Mouse (Mus musculus) hindbrain, embryonic 16.5 days (tissue): ENCODE data around the gene Ifit1bl2. TPM values are rescaled to one million over a fixed set of nuclear protein-coding genes. Genes with fewer than 3 reads are reported as not detected.
"Not testable (repeated sequence)": the region's sequence is repeated elsewhere in the genome, so short reads cannot be mapped to it uniquely, and the experiment has no call there.

Source experiments
- ATAC-seq: fragments of 200-750 bp; cut with Nextera tagmentation; 2 replicates; pipeline ENCODE4 v1.8.0; 2017; ENCODE audit warnings: moderate TSS enrichment, moderate library complexity
- H3K27ac ChIP-seq: fragments of 300-500 bp; sonication (generic); 2 replicates; pipeline ENCODE4 v1.5.1; 2014; ENCODE audit warnings: low read depth, mild to moderate bottlenecking, control low read depth, low read length, moderate library complexity
- H3K27me3 ChIP-seq: fragments of 300-500 bp; sonication (generic); replicated peaks from 2 replicates; pipeline ENCODE4 v1.6.1; 2014; ENCODE audit warnings: low read length; ENCODE audit not compliant: control insufficient read depth, insufficient read depth
- H3K36me3 ChIP-seq: fragments of 300-500 bp; sonication (generic); 2 replicates; pipeline ENCODE4 v1.6.1; 2014; ENCODE audit warnings: mild to moderate bottlenecking, low read length, moderate library complexity, mixed read lengths; ENCODE audit not compliant: control insufficient read depth, insufficient read depth
- H3K4me1 ChIP-seq: fragments of 300-500 bp; sonication (generic); 2 replicates; pipeline ENCODE4 v1.6.1; 2014; ENCODE audit warnings: low read depth, low read length; ENCODE audit not compliant: control insufficient read depth, insufficient read depth
- H3K4me2 ChIP-seq: fragments of 300-500 bp; sonication (generic); 2 replicates; pipeline ENCODE4 v1.6.1; 2014; ENCODE audit warnings: mild to moderate bottlenecking, low read length, control low read depth, moderate library complexity
- H3K4me3 ChIP-seq: fragments of 300-500 bp; sonication (generic); 2 replicates; pipeline ENCODE4 v1.5.1; 2014; ENCODE audit warnings: mild to moderate bottlenecking, low read length, control low read depth, moderate library complexity
- H3K9ac ChIP-seq: fragments of 300-500 bp; sonication (generic); 2 replicates; pipeline ENCODE4 v1.6.1; 2014; ENCODE audit warnings: low read depth, mild to moderate bottlenecking, control low read depth, low read length, moderate library complexity
- H3K9me3 ChIP-seq: fragments of 300-500 bp; sonication (generic); 2 replicates; pipeline ENCODE4 v1.6.1; 2014; ENCODE audit warnings: mild to moderate bottlenecking, low read length, moderate library complexity; ENCODE audit not compliant: control insufficient read depth
- WGBS: fragments of 180-500 bp; shearing (Covaris S2); extraction: QIAGEN DNeasy Blood & Tissue Kit; methylation state at CpG from one replicate; pipeline ENCODE4 v1.1.7; 2014; 5-methylcytosine and 5-hydroxymethylcytosine counted together
- polyA plus RNA-seq: library from polyadenylated mRNA; unstranded; fragments of >200 nt; fragmentation: Nextera tagmentation; extraction: Ambion mirVana; gene quantifications from 2 replicates; pipeline ENCODE4 v1.2.1, GENCODE M21; 2015

The Ifit1bl2 gene
- polyA plus RNA-seq, 1 experiment from 2014 or later: 0.54 TPM

DNA sequence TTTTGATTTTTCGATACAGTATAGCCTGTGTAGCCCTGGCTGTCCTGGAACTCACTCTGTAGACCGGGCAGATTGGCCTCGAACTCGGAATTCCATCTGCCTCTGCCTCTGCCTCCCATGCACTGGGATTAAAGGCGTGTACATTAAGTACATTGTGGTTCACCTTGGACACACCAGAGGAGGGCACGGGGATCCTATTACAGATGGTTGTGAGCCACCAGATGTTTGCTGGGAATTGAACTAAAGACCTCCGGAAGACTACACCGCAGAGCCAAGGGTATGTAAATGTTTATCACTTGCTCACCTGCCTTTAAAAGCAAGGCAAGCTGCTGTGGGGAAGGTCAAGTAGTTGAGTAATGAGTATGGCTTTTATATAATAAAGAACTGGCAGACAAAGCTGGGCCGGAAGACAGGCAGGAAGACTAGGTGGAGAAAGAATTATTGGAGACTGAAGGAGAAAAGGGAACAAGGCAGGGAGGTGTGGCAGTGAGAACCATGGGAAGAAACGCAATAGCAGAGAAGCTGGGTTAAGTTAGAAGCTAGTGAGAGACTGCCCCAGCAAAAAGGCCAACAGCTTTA is 14.8 kb upstream of the Ifit1bl2 start:
- no peaks in the 10 kb centered on the region for H3K9me3 ChIP-seq
- no peak overlapping the region for H3K9ac ChIP-seq
- H3K27me3 ChIP-seq: no peaks in the 10 kb centered on the region
- no peaks in the 10 kb centered on the region for H3K4me1 ChIP-seq
- no peak for ATAC-seq
- H3K4me3 ChIP-seq: no peak overlapping the region
- 87% methylated on average over 10 of the region's 10 CpGs for WGBS
- H3K4me2 ChIP-seq: no peak overlapping the region
- no peak overlapping the region for H3K27ac ChIP-seq
- H3K36me3 ChIP-seq: no peaks in the 10 kb centered on the region

DNA sequence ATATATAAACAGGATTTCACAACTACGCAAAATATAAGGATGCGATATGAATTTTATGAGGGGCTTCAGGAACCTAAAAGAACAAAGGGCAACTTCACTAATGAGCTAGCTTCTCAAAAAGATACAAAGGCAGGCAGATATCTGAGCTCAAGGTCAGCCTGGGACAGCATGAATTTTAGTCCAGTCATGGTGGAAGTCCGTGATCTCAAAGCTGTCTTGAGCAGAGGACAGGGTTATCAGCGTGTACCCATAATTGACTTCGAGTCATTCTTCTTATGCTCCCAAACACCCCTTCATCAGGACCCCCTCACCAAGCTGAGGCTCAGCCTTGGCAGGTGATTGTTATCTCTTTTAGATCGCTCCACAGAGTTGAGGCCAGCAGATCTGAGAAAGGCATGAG is 10.5 kb upstream of the Ifit1bl2 start:
- Histone ChIP-seq H3K27me3 (no peaks in the 10 kb centered on the region), H3K4me1 (no peaks in the 10 kb centered on the region), H3K9ac (no peak overlapping the region), H3K4me3 (no peak overlapping the region), H3K4me2 (no peak overlapping the region), H3K36me3 (no peaks in the 10 kb centered on the region), H3K27ac (no peak overlapping the region), H3K9me3 (no peaks in the 10 kb centered on the region)
- WGBS: 92% methylated on average over 6 of the region's 6 CpGs
- ATAC-seq: no peak

DNA sequence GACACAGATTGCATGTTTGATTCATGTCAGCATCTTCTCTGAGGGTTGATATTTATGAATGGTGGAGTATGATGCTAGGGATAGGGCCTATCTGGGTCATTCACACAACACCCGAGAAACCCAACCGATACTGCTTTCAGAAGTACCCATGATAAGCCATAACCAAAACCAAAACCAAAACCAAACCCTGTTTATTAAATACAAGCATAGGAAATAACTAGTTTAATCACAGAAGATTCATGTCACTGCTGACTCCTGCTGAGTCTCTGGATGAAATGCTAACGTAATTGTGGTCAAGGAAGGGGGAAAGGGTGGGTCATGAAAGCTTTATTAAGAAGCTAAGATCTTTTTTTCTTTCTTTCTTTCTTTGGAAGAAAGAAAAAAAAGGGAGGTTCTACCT is 9.7 kb upstream of the Ifit1bl2 start:
- Histone ChIP-seq H3K36me3 (no peaks in the 10 kb centered on the region), H3K9me3 (no peaks in the 10 kb centered on the region), H3K27ac (no peak overlapping the region), H3K4me1 (no peaks in the 10 kb centered on the region), H3K4me2 (no peak overlapping the region), H3K9ac (no peak overlapping the region), H3K27me3 (no peaks in the 10 kb centered on the region), H3K4me3 (no peak overlapping the region)
- no peak for ATAC-seq
- 89% methylated on average over 3 of the region's 3 CpGs for WGBS

DNA sequence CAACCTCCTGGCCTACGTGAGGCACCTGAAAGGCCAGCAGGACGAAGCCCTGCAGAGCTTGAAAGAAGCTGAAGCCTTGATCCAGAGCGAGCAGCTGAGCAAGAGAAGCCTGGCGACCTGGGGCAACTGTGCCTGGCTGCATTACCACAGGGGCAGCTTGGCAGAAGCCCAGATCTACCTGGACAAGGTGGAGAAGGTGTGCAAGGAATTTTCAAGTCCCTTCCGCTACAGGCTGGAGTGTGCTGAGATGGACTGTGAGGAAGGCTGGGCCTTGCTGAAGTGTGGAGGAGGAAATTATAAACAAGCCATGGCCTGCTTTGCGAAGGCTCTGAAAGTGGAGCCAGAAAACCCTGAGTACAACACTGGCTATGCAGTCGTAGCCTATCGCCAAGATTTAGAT is 7.1 kb upstream of the Ifit1bl2 start:
- whole genome bisulfite sequencing: 92% methylated on average over 7 of the region's 8 CpGs
- H3K4me1 ChIP-seq, H3K9ac ChIP-seq: not testable (repeated sequence)

DNA sequence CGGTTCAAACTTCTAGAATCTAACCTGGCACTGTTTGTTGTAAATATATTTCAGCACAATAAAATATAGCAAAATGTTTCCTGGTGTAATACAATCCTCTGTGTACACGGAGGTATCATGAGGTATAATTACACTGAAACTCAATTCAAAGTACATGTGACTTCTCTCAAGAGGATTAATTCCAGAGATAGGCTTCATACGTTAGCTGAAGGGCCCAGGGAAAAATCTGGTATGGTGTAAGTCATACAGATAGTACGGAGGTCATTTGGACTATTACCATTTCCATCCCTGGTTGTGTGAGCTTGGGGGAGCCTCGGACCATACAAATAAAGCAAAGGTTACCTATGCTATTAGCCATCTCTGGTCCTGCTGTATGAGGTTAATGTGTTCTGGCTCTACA is 2.1 kb upstream of the Ifit1bl2 start:
- H3K4me2 ChIP-seq: no peak overlapping the region
- H3K27me3 ChIP-seq: no peaks in the 10 kb centered on the region
- H3K9me3 ChIP-seq: no peaks in the 10 kb centered on the region
- no peak for ATAC-seq
- no peak overlapping the region for H3K9ac ChIP-seq
- no peak overlapping the region for H3K4me3 ChIP-seq
- H3K36me3 ChIP-seq: no peaks in the 10 kb centered on the region
- no peaks in the 10 kb centered on the region for H3K4me1 ChIP-seq
- 82% methylated on average over 5 of the region's 5 CpGs for WGBS
- H3K27ac ChIP-seq: no peak overlapping the region

More for the DNA sequence above, 7.1 kb upstream of the Ifit1bl2 start:
- H3K27me3 ChIP-seq, H3K27ac ChIP-seq, H3K9me3 ChIP-seq, H3K4me2 ChIP-seq, ATAC-seq, H3K36me3 ChIP-seq, H3K4me3 ChIP-seq: not testable (repeated sequence)

DNA sequence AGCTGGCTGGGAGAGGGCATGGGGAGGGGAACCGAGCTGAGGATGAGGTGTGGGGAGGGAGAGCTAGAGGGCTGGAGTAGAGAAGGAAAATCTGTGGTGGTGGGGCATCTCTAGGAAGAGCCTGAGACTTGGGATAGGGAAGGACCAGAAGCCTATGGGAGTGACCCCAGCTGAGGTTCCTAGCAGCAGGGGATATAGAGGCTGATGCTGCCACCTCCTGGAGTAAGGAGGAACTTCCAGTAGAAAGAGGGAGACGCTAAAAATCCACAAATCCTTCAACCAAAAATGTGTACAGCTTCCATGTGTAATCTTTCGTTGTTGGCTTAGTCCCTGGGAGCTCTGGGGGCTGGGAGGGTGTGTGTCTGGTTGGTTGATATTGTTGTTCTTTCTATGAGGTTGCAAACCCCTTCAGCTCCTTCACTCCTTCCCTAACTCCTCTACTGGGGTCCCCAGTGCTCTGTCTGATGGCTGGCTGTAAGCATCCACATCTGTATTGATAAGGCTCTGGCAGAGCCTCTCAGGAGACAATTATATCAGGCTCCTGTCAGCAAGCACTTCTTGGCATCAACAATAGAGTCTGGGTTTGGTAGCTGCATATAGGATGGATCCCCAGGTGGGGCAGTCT is 3.5 kb downstream of the Ifit1bl2 start:
- H3K27me3 ChIP-seq: no peaks in the 10 kb centered on the region
- H3K36me3 ChIP-seq: no peaks in the 10 kb centered on the region
- 0 out of 2 replicates have a peak, but pooled peaks have one; percentile 52 for ATAC-seq
- no peak overlapping the region for H3K4me2 ChIP-seq
- 10% methylated on average over 3 of the region's 3 CpGs for WGBS
- H3K27ac ChIP-seq: no peak overlapping the region
- H3K4me3 ChIP-seq: no peak overlapping the region
- no peaks in the 10 kb centered on the region for H3K9me3 ChIP-seq
- no peak overlapping the region for H3K9ac ChIP-seq
- no peaks in the 10 kb centered on the region for H3K4me1 ChIP-seq

DNA sequence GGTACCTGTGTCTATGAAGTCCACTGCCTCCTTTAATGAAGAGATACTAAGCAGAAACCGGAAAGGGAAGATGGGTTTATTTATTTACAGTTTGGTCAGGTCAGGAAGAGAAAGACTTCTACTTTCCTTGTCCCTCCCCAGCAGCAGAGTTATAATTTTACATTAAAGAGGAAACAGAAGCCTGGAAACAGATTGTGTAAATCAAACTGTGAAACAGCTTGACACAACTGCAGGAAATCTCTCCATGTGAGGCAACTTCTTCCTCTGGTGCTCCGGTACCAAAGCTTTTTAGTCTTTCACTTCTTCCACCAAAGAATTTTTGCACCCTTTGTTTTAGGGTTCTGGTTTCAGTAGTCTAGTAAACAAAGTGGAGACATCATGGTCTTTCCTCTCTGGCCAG is 7.1 kb downstream of the Ifit1bl2 start:
- Histone ChIP-seq H3K27me3 (no peaks in the 10 kb centered on the region), H3K36me3 (no peaks in the 10 kb centered on the region), H3K9me3 (no peaks in the 10 kb centered on the region), H3K4me3 (no peak overlapping the region), H3K4me1 (no peaks in the 10 kb centered on the region), H3K9ac (no peak overlapping the region), H3K4me2 (no peak overlapping the region), H3K27ac (no peak overlapping the region)
- ATAC-seq: no peak
- WGBS: 80% methylated on average over 2 of the region's 2 CpGs

DNA sequence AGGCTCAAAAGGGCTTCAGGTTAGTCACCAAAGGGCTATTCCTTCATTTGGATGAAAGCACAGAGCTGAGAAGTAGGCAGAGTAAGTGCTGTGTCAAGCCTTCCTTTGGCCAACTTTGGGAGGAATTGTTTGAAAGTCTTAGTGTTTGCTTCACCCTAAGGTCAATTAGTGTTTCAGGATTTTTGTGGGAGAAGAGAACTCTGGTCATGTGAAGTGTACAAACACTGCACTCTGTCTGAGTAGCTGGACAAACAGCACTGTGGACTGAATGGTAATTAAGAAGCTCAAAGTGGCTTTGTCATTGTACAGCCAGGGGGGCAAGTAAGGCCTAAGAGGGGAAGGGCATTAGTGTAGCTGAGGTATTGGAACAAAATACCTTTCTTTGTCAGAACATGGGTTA is 9.1 kb downstream of the Ifit1bl2 start:
- no peak overlapping the region for H3K4me3 ChIP-seq
- no peak overlapping the region for H3K27ac ChIP-seq
- H3K9ac ChIP-seq: no peak overlapping the region
- peak; percentile 9; the same call in 1 of the 2 replicates for ATAC-seq
- no peaks in the 10 kb centered on the region for H3K27me3 ChIP-seq
- no peak overlapping the region for H3K4me2 ChIP-seq
- no peaks in the 10 kb centered on the region for H3K36me3 ChIP-seq
- no peaks in the 10 kb centered on the region for H3K9me3 ChIP-seq
- no peaks in the 10 kb centered on the region for H3K4me1 ChIP-seq

DNA sequence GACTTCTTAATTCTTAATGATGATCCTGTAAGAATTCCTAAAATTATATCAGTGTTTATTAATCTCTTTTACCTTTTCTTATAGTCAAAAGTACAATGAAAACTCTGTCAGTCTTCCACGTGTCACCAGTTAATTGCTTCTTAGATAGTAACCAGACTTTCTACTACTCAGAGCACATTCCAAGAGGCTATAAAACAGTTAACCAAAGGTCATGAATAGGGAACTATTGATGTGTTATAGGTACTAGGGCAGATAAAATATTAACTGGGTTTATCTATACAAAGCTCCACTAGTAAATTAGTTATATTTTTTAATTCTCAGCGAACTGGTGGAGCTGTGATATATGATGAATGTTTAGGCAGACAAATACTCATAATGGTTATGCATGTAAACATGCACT is 13.0 kb downstream of the Ifit1bl2 start:
- Histone ChIP-seq H3K4me2 (no peak overlapping the region), H3K4me3 (no peak overlapping the region), H3K36me3 (no peaks in the 10 kb centered on the region), H3K9ac (no peak overlapping the region), H3K9me3 (no peaks in the 10 kb centered on the region), H3K27me3 (no peaks in the 10 kb centered on the region), H3K4me1 (no peaks in the 10 kb centered on the region), H3K27ac (no peak overlapping the region)
- 77% methylated on average over 2 of the region's 2 CpGs for WGBS
- ATAC-seq: no peak
